Mouse (Mus musculus) liver, embryonic 14.5 days (tissue): ENCODE data around the gene Tuba4a. TPM values are rescaled to one million over a fixed set of nuclear protein-coding genes. Genes with fewer than 3 reads are reported as not detected.
A peak's percentile ranks its signal among the peaks of the same experiment; 100 is the strongest.

Experiments used
- ATAC-seq: fragments of 200-750 bp; cut with Nextera tagmentation; 2 replicates; pipeline ENCODE4 v1.8.0; 2017; ENCODE audit warnings: moderate number of reproducible peaks, mild to moderate bottlenecking, moderate library complexity; ENCODE audit not compliant: insufficient read depth
- DNase-seq, 3 experiments: peaks; one replicate each; pipeline ENCODE4 v3.0.0-alpha.2; 2012 to 2013; ENCODE audit warnings: low read depth in 3 of 3, low spot score in 3 of 3
- H3K27ac ChIP-seq: fragments of 300-500 bp; sonication (generic); 2 replicates; pipeline ENCODE4 v1.5.1; 2014; ENCODE audit warnings: moderate library complexity, mild to moderate bottlenecking, control low read depth, inconsistent platforms
- H3K27me3 ChIP-seq: fragments of 300-500 bp; sonication (generic); 2 replicates; pipeline ENCODE4 v1.6.1; 2014; ENCODE audit warnings: mild to moderate bottlenecking, low read length, moderate library complexity; ENCODE audit not compliant: control insufficient read depth, insufficient read depth
- H3K36me3 ChIP-seq: fragments of 300-500 bp; sonication (generic); replicated peaks from 2 replicates; pipeline ENCODE4 v1.6.1; 2014; ENCODE audit warnings: low read depth; ENCODE audit not compliant: control insufficient read depth, insufficient read depth
- H3K4me1 ChIP-seq, 2 experiments: fragments of 200-500 bp in 1 of 2; fragments of 300-500 bp in 1 of 2; sonication (generic) in 1 of 2; replicated peaks; 2 replicates each; pipeline ENCODE4 v1.6.1; 2012 to 2014; ENCODE audit warnings: antibody characterized with exemption in 1 of 2, inconsistent platforms in 1 of 2, low read length in 1 of 2; ENCODE audit not compliant: control insufficient read depth in 2 of 2, insufficient read depth in 2 of 2
- H3K4me2 ChIP-seq: fragments of 300-500 bp; sonication (generic); 2 replicates; pipeline ENCODE4 v1.6.1; 2014; ENCODE audit warnings: low read depth, mild to moderate bottlenecking, control low read depth, moderate library complexity
- H3K4me3 ChIP-seq, 2 experiments: fragments of 200-500 bp in 1 of 2; fragments of 300-500 bp in 1 of 2; sonication (generic) in 1 of 2; 2 replicates each; pipeline ENCODE4 v1.5.1; 2012 to 2014; ENCODE audit warnings: low read depth in 2 of 2, low read length in 2 of 2, mild to moderate bottlenecking in 2 of 2, control low read depth in 1 of 2, inconsistent platforms in 1 of 2, moderate library complexity in 1 of 2; ENCODE audit not compliant: insufficient read depth in 1 of 2
- H3K9ac ChIP-seq: fragments of 300-500 bp; sonication (generic); replicated peaks from 2 replicates; pipeline ENCODE4 v1.6.1; 2014; ENCODE audit warnings: mild to moderate bottlenecking, control low read depth, moderate library complexity
- H3K9me3 ChIP-seq: fragments of 300-500 bp; sonication (generic); 2 replicates; pipeline ENCODE4 v1.6.1; 2016; ENCODE audit warnings: low read length, mixed read lengths; ENCODE audit not compliant: control insufficient read depth
- CTCF ChIP-seq: IDR thresholded peaks from 2 replicates; pipeline ENCODE4 v1.5.1; 2016; ENCODE audit warnings: antibody characterized with exemption, low read depth, control low read depth
- EP300 ChIP-seq: IDR thresholded peaks from 2 replicates; pipeline ENCODE4 v1.6.1; 2016; ENCODE audit warnings: antibody characterized with exemption, low read depth
- WGBS: fragments of 180-500 bp; shearing (Covaris S2); extraction: QIAGEN DNeasy Blood & Tissue Kit; methylation state at CpG from one replicate; pipeline ENCODE4 v1.1.7; 2014; ENCODE audit not compliant: insufficient replicate concordance; 5-methylcytosine and 5-hydroxymethylcytosine counted together
- polyA plus RNA-seq, 2 experiments: library from polyadenylated mRNA; depleted of rRNA in 1 of 2; stranded (reverse) in 1 of 2; unstranded in 1 of 2; fragments of >200 nt; fragmentation: Nextera tagmentation in 1 of 2; extraction: Ambion mirVana in 1 of 2; gene quantifications; 2 replicates each; pipeline versions ENCODE4 v1.2.1 to v1.2.3; 2012 to 2014

The Tuba4a gene
- polyA plus RNA-seq, 2 experiments: 168 to 346 TPM

GRCm38 (mm10) chr1:75213096-75213495 lies 6.6 kb downstream of the Tuba4a start:
- 9% methylated on average over 7 of the region's 7 CpGs for WGBS
- Histone ChIP-seq H3K4me1 (peaks cover 68 to 78% of the 10 kb centered on the region in 2 experiments), H3K4me3 (peak overlapping the region; percentile 32 to 77; a peak in 3 of 4 replicates), H3K27me3 (no peaks in the 10 kb centered on the region), H3K36me3 (peaks cover 49% of the 10 kb centered on the region), H3K9me3 (no peaks in the 10 kb centered on the region), H3K27ac (peak overlapping the region; percentile 43), H3K4me2 (peak overlapping the region; percentile 75), H3K9ac (no peak overlapping the region; the same call in 1 of the 2 replicates)
- ATAC-seq: no peak
- TF ChIP-seq CTCF (no peak), EP300 (no peak)
- DNase-seq: no peak

GRCm38 (mm10) chr1:75212542-75212941 lies 7.1 kb downstream of the Tuba4a start:
- H3K27ac ChIP-seq: peak overlapping the region; percentile 43
- DNase-seq (no peak), ATAC-seq (no peak)
- H3K9me3 ChIP-seq: no peaks in the 10 kb centered on the region
- peak overlapping the region; percentile 75 for H3K4me2 ChIP-seq
- H3K9ac ChIP-seq: peak overlapping the region; percentile 23; the same call in 1 of the 2 replicates
- 58% methylated on average over 4 of the region's 4 CpGs for WGBS
- H3K27me3 ChIP-seq: no peaks in the 10 kb centered on the region
- peaks cover 68 to 78% of the 10 kb centered on the region in 2 experiments for H3K4me1 ChIP-seq
- H3K4me3 ChIP-seq: peak overlapping the region; percentile 32 to 77; a peak in 3 of 4 replicates
- TF ChIP-seq EP300 (no peak), CTCF (no peak)
- H3K36me3 ChIP-seq: peaks cover 49% of the 10 kb centered on the region

GRCm38 (mm10) chr1:75211141-75211708 lies 8.4 kb downstream of the Tuba4a start:
- Histone ChIP-seq H3K9ac (peak overlapping the region; percentile 86), H3K27me3 (no peaks in the 10 kb centered on the region), H3K27ac (peak overlapping the region; percentile 24), H3K9me3 (no peaks in the 10 kb centered on the region), H3K4me3 (peak overlapping the region; percentile 68 to 77), H3K36me3 (peaks cover 38% of the 10 kb centered on the region), H3K4me1 (peaks cover 60 to 69% of the 10 kb centered on the region in 2 experiments), H3K4me2 (peak overlapping the region; percentile 75)
- DNase-seq (no peak), ATAC-seq (peak; percentile 4; the same call in 1 of the 2 replicates)
- no peak for TF ChIP-seq EP300
- TF ChIP-seq CTCF: no peak
- 6% methylated on average over 17 of the region's 17 CpGs for WGBS

- ATAC-seq: peak; percentile 87
- H3K9ac ChIP-seq: peak within 1 kb of the TSS; percentile 86
- peaks cover 52 to 61% of the 10 kb centered on the region in 2 experiments for H3K4me1 ChIP-seq
- H3K27me3 ChIP-seq: no peaks in the 10 kb centered on the region
- TF ChIP-seq CTCF (no peak), EP300 (no peak)
- DNase-seq: peak; percentile 93 to 95 (median 94)
- H3K27ac ChIP-seq: peak within 1 kb of the TSS; percentile 66
- peak within 1 kb of the TSS; percentile 77 to 82 for H3K4me3 ChIP-seq
- H3K36me3 ChIP-seq: peaks cover 29% of the 10 kb centered on the region
- H3K9me3 ChIP-seq: no peaks in the 10 kb centered on the region
- WGBS: 5% methylated on average over 42 of the region's 42 CpGs
- H3K4me2 ChIP-seq: peak within 1 kb of the TSS; percentile 75
Observed at GRCm38 (mm10) chr1:75210136-75211087, 9.3 kb downstream of the Tuba4a start, which contains the start of the genes Glb1l and Stk16. Gene Glb1l (minus strand): TSS chr1:75210813. Gene Stk16 (plus strand): TSS chr1:75210838.
